Mouse (Mus musculus) bone marrow macrophage, adult 2 months (primary cell): ENCODE data around the gene Stip1.
A peak's percentile ranks its signal among the peaks of the same experiment; 100 is the strongest.

ENCODE experiments used
- CTCF ChIP-seq: IDR thresholded peaks from 2 replicates; pipeline ENCODE4 v1.5.1; 2012; ENCODE audit warnings: low read depth, mild to moderate bottlenecking, low read length, moderate library complexity
- POLR2A ChIP-seq: IDR thresholded peaks from 2 replicates; pipeline ENCODE4 v1.6.1; 2012; ENCODE audit warnings: mild to moderate bottlenecking, low read depth, low read length, borderline replicate concordance

- TF ChIP-seq POLR2A (peak; percentile 92), CTCF (no peak)
Measured at GRCm38 (mm10) chr19:6980381-6981093, 59.2 kb downstream of the Stip1 start, which contains the start of gene Fkbp2.
